Mouse (Mus musculus) stomach, embryonic 14.5 days (tissue): ENCODE measurements around the gene Rora. TPM values are rescaled to one million over a fixed set of nuclear protein-coding genes. Genes with fewer than 3 reads are reported as not detected.

ENCODE experiments used
- ATAC-seq: fragments of 200-750 bp; cut with Nextera tagmentation; 2 replicates; pipeline ENCODE4 v1.8.0; 2017; ENCODE audit warnings: low read depth, moderate TSS enrichment; ENCODE audit not compliant: insufficient number of reproducible peaks, insufficient read depth, low FRiP score
- H3K27ac ChIP-seq: fragments of 300-500 bp; sonication (generic); 2 replicates; pipeline ENCODE4 v1.5.1; 2014; ENCODE audit warnings: mild to moderate bottlenecking, low read length, moderate library complexity, mixed read lengths
- H3K27me3 ChIP-seq: fragments of 300-500 bp; sonication (generic); 2 replicates; pipeline ENCODE4 v1.6.1; 2014; ENCODE audit warnings: low read length, control low read depth, mixed read lengths; ENCODE audit not compliant: control insufficient read depth, insufficient read depth
- H3K36me3 ChIP-seq: fragments of 300-500 bp; sonication (generic); 2 replicates; pipeline ENCODE4 v1.6.1; 2014; ENCODE audit warnings: mild to moderate bottlenecking, control low read depth, low read length, moderate library complexity, mixed read lengths; ENCODE audit not compliant: control insufficient read depth, insufficient read depth
- H3K4me1 ChIP-seq: fragments of 300-500 bp; sonication (generic); 2 replicates; pipeline ENCODE4 v1.6.1; 2014; ENCODE audit warnings: low read length, control low read depth, mixed read lengths; ENCODE audit not compliant: control insufficient read depth, insufficient read depth
- H3K4me2 ChIP-seq: fragments of 300-500 bp; sonication (generic); replicated peaks from 2 replicates; pipeline ENCODE4 v1.6.1; 2014; ENCODE audit warnings: low read depth, low read length, control low read depth
- H3K4me3 ChIP-seq: fragments of 300-500 bp; sonication (generic); 2 replicates; pipeline ENCODE4 v1.5.1; 2014; ENCODE audit warnings: low read depth, low read length, control low read depth
- H3K9ac ChIP-seq: fragments of 300-500 bp; sonication (generic); replicated peaks from 2 replicates; pipeline ENCODE4 v1.6.1; 2014; ENCODE audit warnings: low read depth, mild to moderate bottlenecking, control low read depth, low read length, moderate library complexity, mixed read lengths
- H3K9me3 ChIP-seq: fragments of 300-500 bp; sonication (generic); 2 replicates; pipeline ENCODE4 v1.6.1; 2016; ENCODE audit warnings: low read depth, low read length, control low read depth; ENCODE audit not compliant: control insufficient read depth
- WGBS: fragments of 180-500 bp; shearing (Covaris S2); extraction: QIAGEN DNeasy Blood & Tissue Kit; methylation state at CpG from one replicate; pipeline ENCODE4 v1.1.7; 2014; 5-methylcytosine and 5-hydroxymethylcytosine counted together
- polyA plus RNA-seq: library from polyadenylated mRNA; unstranded; fragments of >200 nt; fragmentation: Nextera tagmentation; extraction: Ambion mirVana; gene quantifications from 2 replicates; pipeline ENCODE4 v1.2.1, GENCODE M21; 2014

The Rora gene
- polyA plus RNA-seq, 1 experiment from 2014 or later = 7.1 TPM

- Histone ChIP-seq H3K27me3 (no peaks in the 10 kb centered on the region), H3K36me3 (no peaks in the 10 kb centered on the region), H3K9ac (no peak overlapping the region), H3K4me3 (no peak overlapping the region), H3K4me1 (no peaks in the 10 kb centered on the region; the same call in 1 of the 2 replicates), H3K27ac (no peak overlapping the region), H3K9me3 (no peaks in the 10 kb centered on the region), H3K4me2 (no peak overlapping the region)
- ATAC-seq = no peak
- 73% methylated on average over 7 of the region's 7 CpGs for WGBS
Measured at GRCm38 (mm10) chr9:69073271-69073670, 419.7 kb downstream of the Rora start.

- H3K36me3 ChIP-seq = no peaks in the 10 kb centered on the region
- H3K9me3 ChIP-seq = no peaks in the 10 kb centered on the region
- 56% methylated on average over 3 of the region's 3 CpGs for WGBS
- H3K4me2 ChIP-seq = no peak overlapping the region
- H3K4me3 ChIP-seq = no peak overlapping the region
- no peak for ATAC-seq
- H3K4me1 ChIP-seq = no peaks in the 10 kb centered on the region
- no peaks in the 10 kb centered on the region for H3K27me3 ChIP-seq
- H3K27ac ChIP-seq = no peak overlapping the region
- H3K9ac ChIP-seq = no peak overlapping the region
Measured at GRCm38 (mm10) chr9:69084086-69084719, 430.6 kb downstream of the Rora start.

GRCm38 (mm10) chr9:69084720-69085661, 431.4 kb downstream of the Rora start:
- no peak overlapping the region for H3K9ac ChIP-seq
- H3K4me2 ChIP-seq = no peak overlapping the region
- no peak overlapping the region for H3K4me3 ChIP-seq
- 63% methylated on average over 14 of the region's 14 CpGs for WGBS
- H3K9me3 ChIP-seq = no peaks in the 10 kb centered on the region
- no peaks in the 10 kb centered on the region for H3K4me1 ChIP-seq
- no peak for ATAC-seq
- no peaks in the 10 kb centered on the region for H3K27me3 ChIP-seq
- no peaks in the 10 kb centered on the region for H3K36me3 ChIP-seq
- H3K27ac ChIP-seq = no peak overlapping the region

GRCm38 (mm10) chr9:69086844-69087243, 433.3 kb downstream of the Rora start:
- WGBS = 74% methylated on average over 4 of the region's 4 CpGs
- H3K27me3 ChIP-seq = no peaks in the 10 kb centered on the region
- no peak for ATAC-seq

GRCm38 (mm10) chr9:69087325-69087724, 433.7 kb downstream of the Rora start:
- no peak; the same call in 1 of the 2 replicates for ATAC-seq
- Histone ChIP-seq H3K4me1 (peaks cover 7% of the 10 kb centered on the region), H3K4me3 (no peak overlapping the region), H3K27me3 (no peaks in the 10 kb centered on the region), H3K9me3 (no peaks in the 10 kb centered on the region), H3K27ac (no peak overlapping the region), H3K4me2 (no peak overlapping the region), H3K36me3 (no peaks in the 10 kb centered on the region), H3K9ac (no peak overlapping the region)
- WGBS = 85% methylated on average over 1 of the region's 1 CpGs

More at GRCm38 (mm10) chr9:69086844-69087243, 433.3 kb downstream of the Rora start:
- Histone ChIP-seq H3K27ac (no peak overlapping the region), H3K4me2 (no peak overlapping the region), H3K36me3 (no peaks in the 10 kb centered on the region), H3K4me1 (peaks cover 5% of the 10 kb centered on the region), H3K9me3 (no peaks in the 10 kb centered on the region), H3K4me3 (no peak overlapping the region), H3K9ac (no peak overlapping the region)

GRCm38 (mm10) chr9:69090749-69091270, 437.2 kb downstream of the Rora start:
- Histone ChIP-seq H3K9me3 (no peaks in the 10 kb centered on the region), H3K4me2 (no peak overlapping the region), H3K27ac (no peak overlapping the region), H3K27me3 (no peaks in the 10 kb centered on the region), H3K4me1 (peaks cover 9% of the 10 kb centered on the region), H3K9ac (no peak overlapping the region), H3K4me3 (no peak overlapping the region), H3K36me3 (no peaks in the 10 kb centered on the region)
- WGBS = 64% methylated on average over 5 of the region's 5 CpGs
- no peak for ATAC-seq

GRCm38 (mm10) chr9:69092119-69093013, 438.8 kb downstream of the Rora start:
- H3K27ac ChIP-seq = peak overlapping the region; percentile 39; the same call in 1 of the 2 replicates
- no peaks in the 10 kb centered on the region for H3K36me3 ChIP-seq
- no peaks in the 10 kb centered on the region for H3K27me3 ChIP-seq
- WGBS = 51% methylated on average over 15 of the region's 15 CpGs
- H3K4me3 ChIP-seq = no peak overlapping the region
- peak; percentile 56; the same call in 1 of the 2 replicates for ATAC-seq
- H3K9me3 ChIP-seq = no peaks in the 10 kb centered on the region
- no peak overlapping the region for H3K9ac ChIP-seq
- H3K4me1 ChIP-seq = peaks cover 9% of the 10 kb centered on the region
- H3K4me2 ChIP-seq = no peak overlapping the region
